Mouse (Mus musculus) forelimb bud, embryonic 11.5 days (tissue): ENCODE results near the gene Lrig1.

Experiments used
- DNase-seq: peaks from one replicate; pipeline ENCODE4 v3.0.0-alpha.2; 2012; ENCODE audit warnings: low read depth, low spot score

Lrig1 gene

GRCm38 (mm10) chr6:94647574-94648430 lies 52.2 kb downstream of the Lrig1 start:
- peak; percentile 85 for DNase-seq

GRCm38 (mm10) chr6:94646902-94647301 lies 53.1 kb downstream of the Lrig1 start:
- no peak for DNase-seq

DNA sequence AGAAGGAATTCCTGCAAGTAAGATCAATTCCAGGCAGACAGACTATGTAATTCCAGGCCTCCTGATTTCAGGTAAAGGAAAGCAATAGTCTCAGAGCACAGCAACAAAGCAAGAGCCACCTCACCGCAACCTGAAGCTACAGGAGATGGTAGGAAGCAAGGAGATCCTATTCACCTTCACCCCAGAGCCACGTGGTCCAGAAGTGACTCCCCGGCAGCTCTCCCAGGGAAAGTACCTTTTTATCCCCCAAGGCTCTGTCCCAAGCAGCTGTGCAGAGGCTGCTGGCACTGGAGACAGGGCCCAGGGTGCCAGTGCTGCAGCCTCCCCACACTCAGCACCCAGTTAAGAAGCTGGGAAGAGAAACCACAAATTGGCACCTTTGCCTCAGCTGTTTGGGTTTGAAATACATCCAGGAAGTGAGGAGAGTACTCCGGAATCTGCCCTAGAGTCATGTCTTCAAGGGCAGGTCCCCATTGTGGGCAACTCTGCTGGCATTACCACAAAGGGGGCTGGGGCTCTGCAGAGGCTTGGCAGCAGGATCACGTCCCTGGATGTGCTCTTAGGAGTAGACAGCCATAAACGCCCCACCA lies 53.6 kb downstream of the Lrig1 start:
- DNase-seq, result no peak

DNA sequence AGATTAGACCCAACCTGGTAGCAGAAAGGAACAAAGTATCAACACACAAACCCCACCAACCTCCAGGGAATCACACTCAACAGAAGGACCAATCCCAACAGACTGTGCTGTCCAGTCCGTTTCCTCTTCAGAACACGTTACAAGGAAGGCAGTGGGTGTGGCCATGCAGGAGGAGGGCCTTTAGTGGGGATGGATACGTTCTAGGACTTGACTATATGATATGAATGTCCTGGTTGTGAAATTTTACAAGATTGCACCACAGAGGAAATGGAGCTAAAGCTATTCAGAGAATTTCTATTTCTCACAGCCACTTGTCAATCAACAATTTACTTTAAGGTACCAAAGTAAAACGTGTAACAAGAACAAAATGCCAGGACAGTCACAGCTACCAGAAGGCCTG lies 54.2 kb downstream of the Lrig1 start:
- DNase-seq, result no peak

DNA sequence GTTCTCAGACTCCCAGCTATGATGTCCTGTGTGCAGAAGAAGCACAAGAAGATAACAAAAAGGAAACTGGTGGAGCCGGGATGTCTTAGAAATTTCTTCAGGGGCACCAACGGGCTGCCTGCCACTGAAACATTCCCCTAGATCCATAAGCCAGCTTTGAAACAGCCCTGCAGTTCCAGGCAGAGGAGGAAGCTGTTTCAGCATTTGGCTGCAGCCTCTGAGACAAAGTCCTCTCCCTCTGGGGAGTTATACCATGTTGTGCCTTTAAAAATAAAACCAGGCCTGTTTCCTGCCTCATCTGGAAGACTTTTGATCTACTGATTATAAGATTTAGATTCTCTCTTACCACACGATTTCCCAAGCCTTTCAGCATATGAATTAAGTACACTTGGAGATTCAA lies 55.3 kb downstream of the Lrig1 start:
- no peak for DNase-seq

DNA sequence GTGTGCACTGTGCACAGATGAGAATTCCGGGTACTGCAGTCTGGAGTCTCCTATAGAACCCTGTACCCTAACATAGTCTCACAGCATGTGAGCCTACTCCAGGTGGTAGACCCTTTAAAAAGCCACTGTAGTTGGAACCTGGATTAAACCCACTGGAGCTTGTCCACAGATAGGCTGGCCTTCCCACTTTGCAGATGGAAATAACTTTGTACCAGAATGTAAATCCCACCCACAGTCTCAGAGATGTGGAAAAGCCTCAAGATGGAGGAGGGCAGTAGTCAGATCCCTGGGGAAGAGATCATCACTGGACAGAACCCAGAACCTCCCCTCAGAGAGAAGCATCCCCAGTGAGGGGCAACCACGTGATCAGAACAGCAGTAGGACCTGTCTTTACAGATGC lies 56.0 kb downstream of the Lrig1 start:
- DNase-seq, result no peak

DNA sequence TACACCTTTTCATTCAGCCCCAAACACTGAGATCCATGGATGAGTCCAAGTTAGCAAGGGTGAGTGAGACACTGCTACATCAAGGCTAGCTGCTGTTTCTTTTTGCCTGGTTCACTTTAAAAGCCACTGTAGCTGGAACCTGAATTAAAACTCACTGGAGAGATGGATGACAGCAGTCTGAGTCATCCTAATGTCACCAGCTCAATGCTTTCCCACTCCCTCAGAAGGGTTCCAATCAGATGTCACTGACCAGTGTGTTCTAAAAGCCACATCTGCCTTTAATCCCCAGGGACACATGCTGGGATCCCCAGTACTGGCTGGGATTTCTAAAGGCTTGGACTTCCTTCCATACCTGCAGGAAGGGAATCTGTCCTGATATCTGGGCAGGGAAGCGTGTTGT lies 57.9 kb downstream of the Lrig1 start:
- no peak for DNase-seq

- no peak for DNase-seq
These were observed 59.7 kb downstream of the Lrig1 start for GRCm38 (mm10) chr6:94640297-94640696.

GRCm38 (mm10) chr6:94637024-94637434 lies 62.9 kb downstream of the Lrig1 start:
- DNase-seq, result no peak

DNA sequence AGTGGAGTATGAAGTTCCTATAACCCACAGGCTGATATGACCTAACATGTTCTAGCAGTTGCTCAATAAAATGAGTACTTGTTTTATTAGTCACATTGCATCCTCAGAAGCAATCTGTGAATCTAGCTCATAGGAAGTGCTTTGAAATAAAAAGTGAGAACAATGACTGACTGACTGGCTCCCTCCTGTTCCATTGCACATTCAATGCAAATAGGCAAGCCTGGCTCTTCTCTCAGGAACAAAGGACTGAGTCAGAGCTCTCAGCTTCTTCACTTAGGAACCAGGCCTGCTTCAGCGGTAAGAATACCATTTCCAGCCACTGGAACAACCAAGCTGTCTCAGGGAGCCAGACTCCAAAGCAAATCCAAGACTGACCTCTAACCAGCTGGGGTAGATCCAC lies 64.6 kb downstream of the Lrig1 start:
- no peak for DNase-seq

GRCm38 (mm10) chr6:94634710-94635109 lies 65.2 kb downstream of the Lrig1 start:
- DNase-seq, result no peak

GRCm38 (mm10) chr6:94634274-94634673 lies 65.7 kb downstream of the Lrig1 start:
- no peak for DNase-seq

DNA sequence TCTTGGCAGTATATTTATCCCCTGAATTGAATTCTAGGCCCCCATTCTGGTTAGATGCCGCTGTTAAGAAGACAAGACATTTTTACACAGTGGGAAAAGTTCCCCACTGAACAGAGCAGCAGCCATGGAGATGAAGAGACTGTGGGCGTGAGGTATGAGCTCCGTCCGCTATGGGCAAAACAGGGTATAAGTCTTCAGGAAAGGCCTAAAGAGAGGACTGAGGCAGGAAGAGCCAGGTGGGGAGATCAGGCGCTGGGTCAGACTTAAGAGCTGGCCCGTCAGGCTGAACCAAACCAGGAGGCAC lies 68.2 kb downstream of the Lrig1 start:
- DNase-seq, result no peak

- no peak for DNase-seq
These were observed 68.7 kb downstream of the Lrig1 start for GRCm38 (mm10) chr6:94631051-94631778.

- DNase-seq, result no peak
These were observed 71.2 kb downstream of the Lrig1 start for GRCm38 (mm10) chr6:94628787-94629186.

GRCm38 (mm10) chr6:94627714-94628595 lies 72.0 kb downstream of the Lrig1 start:
- DNase-seq, result peak; percentile 95

- DNase-seq, result no peak
These were observed 73.2 kb downstream of the Lrig1 start for GRCm38 (mm10) chr6:94626807-94627206.

DNA sequence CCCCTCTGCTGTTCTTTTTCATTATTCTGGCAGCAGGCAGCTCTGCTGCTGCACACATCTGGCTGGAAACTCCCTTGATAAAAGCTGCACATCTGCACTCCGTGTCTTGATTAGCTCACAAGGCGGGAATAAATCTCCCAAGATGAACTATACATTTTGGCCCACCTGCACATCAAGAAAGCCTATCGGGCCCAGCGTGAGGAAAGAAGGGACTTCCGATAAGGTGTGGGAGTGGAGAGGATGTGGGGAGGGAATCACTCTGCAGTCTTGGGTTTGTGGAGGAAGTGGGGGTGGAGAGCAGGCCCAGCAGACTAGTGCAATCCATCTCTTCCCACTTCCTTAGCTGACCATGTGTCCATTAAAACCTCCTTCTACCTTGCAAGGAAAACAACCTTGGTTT lies 74.1 kb downstream of the Lrig1 start:
- DNase-seq, result no peak

DNA sequence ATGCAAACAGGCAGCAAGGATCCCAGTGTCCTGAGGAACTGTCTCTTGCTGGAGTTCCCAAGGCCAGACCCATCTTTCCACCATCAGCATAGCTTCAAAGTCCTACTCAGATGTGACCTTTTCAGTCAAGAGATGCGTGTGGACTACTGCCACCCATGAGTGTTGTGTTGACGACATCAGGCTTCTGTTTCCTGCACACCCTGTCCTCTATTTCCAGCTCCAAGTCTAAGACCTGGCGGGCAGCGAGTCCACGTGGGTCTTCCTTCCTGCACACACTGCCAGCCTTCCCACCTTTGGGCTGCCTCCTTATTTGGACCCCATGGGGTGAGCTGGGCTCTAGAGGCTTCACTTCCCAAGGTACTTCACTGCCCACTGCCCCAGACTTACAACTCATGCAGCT lies 75.4 kb downstream of the Lrig1 start:
- no peak for DNase-seq

DNA sequence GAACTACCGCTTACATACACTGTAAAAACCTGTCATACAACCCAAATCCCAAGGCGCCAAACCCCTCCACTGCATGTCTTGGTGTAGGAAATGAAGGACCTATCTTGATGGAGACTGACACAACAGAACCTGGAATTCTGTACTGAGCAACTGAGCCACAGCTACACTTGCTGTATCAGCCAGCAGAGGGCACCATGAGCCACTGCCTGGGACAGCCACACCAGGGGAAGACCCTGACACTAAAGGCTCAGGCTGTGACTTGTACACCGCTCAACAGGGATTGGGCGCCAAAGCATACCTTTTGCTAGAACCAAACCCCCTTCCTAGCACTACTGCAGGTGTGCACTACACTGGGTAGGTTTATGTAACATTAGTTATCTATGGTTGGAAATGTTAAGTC lies 77.0 kb downstream of the Lrig1 start:
- peak; percentile 52 for DNase-seq

DNA sequence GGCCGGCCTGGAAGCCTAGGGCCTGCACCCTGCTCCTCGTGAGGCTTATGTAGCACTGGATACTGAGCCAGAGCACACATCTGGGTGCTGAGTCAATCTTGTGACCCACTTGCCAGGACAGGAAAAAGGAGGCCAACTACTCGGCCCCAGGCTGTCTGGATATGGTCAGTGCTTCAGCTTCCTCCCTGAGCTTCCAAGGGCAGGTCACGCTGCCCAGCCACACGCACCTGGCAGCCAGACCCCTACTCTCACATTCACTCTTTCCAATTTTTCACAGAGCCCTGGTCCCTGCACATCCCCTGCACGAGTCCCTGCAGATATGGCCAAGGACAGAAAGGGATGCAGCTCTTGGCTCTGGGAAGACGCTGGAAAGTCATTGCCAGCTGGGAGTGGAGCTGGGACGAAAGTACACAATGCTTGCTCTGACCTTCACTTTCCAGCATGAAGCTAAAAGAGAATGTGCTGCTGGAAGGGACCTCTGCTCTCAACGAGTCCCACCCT lies 79.1 kb downstream of the Lrig1 start:
- no peak for DNase-seq

DNA sequence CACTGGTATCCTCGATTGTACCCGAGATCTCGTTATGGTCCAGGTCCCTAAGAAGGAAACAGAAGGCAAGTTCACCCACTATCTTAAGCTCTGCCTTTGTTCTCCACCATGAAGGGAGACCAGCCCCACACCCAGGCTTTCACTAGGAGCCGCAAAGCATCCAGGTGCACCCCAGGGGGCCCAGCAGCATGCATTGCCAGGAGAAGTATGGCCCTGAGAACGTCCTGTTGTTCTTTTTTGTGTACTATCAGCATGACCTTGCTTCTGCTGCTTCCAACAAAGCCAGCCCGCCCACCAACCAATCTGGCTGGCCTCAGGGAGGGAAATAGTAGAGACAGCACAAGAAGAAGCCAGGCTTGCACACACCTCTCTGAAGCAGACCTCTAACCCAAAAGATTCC lies 79.7 kb downstream of the Lrig1 start:
- DNase-seq, result no peak
